Mouse (Mus musculus) liver, embryonic 11.5 days (tissue): Measurements from ENCODE around the gene Pemt. TPM values are rescaled to one million over a fixed set of nuclear protein-coding genes. Genes with fewer than 3 reads are reported as not detected.

Experiments used
- polyA plus RNA-seq: library from polyadenylated mRNA; unstranded; fragments of >200 nt; fragmentation: Nextera tagmentation; extraction: Ambion mirVana; gene quantifications from 2 replicates; pipeline ENCODE4 v1.2.1, GENCODE M21; 2014

The Pemt gene
- polyA plus RNA-seq, 1 experiment from 2014 or later: 9.4 TPM

Other genes starting within 250 kb of the Pemt start
- gene Flcn, start 236.5 kb downstream of the Pemt start, polyA plus RNA-seq: 30.1 and 33.1 TPM in 2 replicates
- gene Nt5m, start 207.0 kb downstream of the Pemt start, polyA plus RNA-seq: 26.1 and 26.2 TPM in 2 replicates
- gene Cops3, start 206.7 kb downstream of the Pemt start, polyA plus RNA-seq: 211 and 226 TPM in 2 replicates
- gene Med9, start 98.3 kb downstream of the Pemt start, polyA plus RNA-seq: 42.9 and 44.6 TPM in 2 replicates
- gene Rasd1, start 81.5 kb downstream of the Pemt start, polyA plus RNA-seq: 1.6 and 2.0 TPM in 2 replicates
- gene Rai1, start 58.5 kb upstream of the Pemt start, polyA plus RNA-seq: 18.6 and 24.2 TPM in 2 replicates
- gene Srebf1, start 176.1 kb upstream of the Pemt start, polyA plus RNA-seq: 78.2 and 78.7 TPM in 2 replicates